Mouse (Mus musculus): ENCODE measurements around the gene 4921507P07Rik.
"Not testable (repeated sequence)": the region's sequence is repeated elsewhere in the genome, so short reads cannot be mapped to it uniquely, and the experiment has no call there.

4921507P07Rik gene

DNA sequence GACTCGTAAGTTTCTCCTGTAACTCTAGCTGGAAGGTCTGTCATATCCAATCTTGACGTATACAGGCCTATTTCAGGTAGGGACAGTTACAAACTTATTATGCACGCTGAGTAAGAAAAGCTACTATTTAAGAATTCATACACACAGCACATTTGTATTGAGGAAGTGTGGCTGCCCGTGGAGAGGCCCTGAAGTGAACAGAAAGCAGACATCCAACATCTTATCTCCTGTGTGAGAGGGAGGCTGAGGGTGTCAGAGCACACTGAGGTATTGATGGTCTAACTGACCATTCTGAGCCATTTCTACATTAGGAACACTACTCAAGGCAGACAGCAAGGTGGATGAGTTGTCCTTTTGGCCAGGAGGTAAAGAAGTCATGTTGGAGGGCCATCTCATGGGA lies 37.6 kb downstream of the 4921507P07Rik start:
- in situ Hi-C loops (cut with MboI, MseI): no loop called here

DNA sequence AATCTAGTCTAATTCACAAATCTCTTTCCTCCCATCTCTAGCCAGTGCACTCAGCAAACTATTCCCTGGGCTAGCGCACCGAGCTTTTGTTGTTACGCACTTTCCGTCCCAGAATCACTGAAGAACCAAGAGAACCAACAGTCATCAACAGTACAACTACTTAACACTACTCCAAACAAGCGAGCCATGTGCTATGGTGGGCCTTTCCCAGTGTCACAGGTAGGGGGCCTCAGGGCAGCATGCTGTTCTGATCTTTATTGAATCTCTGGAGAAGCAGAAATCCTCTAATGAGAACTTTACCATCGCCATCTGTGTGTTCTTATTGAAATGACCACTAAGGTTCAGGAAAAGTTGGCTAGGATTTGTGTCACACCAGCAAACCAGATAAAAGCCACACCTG lies 38.9 kb downstream of the 4921507P07Rik start:
- in situ Hi-C loops (cut with MboI, MseI): no loop called here

DNA sequence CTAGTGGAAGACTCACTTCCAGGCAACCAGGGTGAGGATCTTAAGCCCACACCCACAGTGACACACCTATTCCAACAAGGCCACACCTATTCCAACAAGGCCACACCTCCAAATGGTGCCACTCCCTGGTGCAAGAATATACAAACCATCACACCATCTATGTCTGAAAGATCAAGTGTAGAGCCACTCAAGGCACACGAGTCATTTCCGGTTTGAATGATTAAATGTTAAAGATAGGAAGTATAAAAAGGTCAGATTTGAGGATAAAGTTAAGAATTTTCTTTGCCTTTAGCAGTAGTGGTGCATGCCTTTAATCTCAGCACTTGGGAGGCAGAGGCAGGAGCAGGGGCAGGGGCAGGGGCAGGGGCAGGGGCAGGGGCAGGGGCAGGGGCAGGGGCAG lies 42.2 kb downstream of the 4921507P07Rik start:
- in situ Hi-C loops (cut with MboI, MseI): not testable (repeated sequence)

DNA sequence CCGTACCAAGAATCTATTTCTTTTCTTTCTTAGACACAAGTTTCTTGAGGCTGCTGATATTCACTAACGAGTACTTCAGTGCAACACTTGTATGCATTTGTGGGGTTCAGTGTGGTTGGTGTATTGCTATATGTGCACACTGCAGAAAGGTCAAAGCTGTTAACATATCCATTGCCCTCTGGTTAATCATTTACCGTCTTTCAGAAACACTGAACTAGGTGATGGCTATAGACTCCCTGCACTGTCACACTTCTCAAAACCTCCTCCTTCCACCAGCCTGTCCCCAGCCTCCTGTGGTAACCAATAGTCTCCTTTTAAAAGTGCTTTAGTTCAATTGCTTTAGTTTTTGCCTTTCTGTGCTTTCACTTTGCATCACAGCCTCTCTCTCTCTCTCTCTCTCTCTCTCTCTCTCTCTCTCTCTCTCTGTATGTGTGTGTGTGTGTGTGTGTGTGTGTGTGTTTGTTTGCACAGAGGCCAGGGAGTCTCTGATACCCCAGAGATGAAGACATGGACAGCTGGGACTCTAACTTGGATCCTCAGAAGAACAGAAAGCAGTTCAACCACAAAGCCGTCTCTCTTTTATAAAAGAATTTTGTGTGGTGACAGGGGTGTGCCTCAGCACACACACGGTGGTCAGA lies 43.4 kb downstream of the 4921507P07Rik start:
- in situ Hi-C loops (cut with MboI, MseI): no loop called here

DNA sequence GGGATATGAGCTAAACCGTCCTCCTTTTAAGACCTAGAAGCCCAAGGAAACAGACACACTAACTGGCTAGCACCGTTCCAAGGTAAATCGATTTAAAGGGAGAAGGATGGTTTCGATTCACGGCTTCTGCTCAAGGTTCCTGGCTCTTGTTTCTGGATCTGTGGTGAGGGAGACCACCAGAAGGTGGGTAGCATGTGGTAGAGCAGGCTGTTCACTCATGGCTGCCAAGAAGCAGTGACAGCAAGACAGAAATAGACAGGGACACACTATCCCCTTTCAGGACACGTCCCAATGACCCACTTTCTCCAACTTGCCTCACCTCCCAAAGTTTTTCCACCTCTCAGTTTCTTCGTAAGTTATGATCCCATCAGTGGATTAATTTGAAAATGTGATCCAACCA lies 46.6 kb downstream of the 4921507P07Rik start:
- in situ Hi-C loops (cut with MboI, MseI): no loop called here

DNA sequence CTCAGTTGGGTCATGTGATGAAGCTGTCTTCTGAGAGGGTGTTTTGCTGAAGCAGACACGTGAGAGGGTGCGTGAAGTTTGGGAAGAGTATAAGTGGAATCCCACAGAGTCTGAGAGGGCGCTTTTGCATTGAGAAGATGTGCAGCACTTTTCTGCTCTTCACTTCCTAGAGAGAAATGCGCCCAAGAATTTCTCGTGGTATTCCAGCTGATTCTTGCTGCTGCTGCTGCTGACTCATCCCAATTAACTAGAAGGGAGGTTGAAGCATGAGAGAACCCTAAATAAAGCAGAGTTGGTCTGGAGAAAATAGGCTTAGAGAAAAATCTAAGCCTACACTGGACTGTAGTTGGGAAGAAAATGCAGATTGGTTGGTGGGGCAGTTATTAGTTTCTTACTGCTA lies 47.4 kb downstream of the 4921507P07Rik start:
- in situ Hi-C loops (cut with MboI, MseI): no loop called here

DNA sequence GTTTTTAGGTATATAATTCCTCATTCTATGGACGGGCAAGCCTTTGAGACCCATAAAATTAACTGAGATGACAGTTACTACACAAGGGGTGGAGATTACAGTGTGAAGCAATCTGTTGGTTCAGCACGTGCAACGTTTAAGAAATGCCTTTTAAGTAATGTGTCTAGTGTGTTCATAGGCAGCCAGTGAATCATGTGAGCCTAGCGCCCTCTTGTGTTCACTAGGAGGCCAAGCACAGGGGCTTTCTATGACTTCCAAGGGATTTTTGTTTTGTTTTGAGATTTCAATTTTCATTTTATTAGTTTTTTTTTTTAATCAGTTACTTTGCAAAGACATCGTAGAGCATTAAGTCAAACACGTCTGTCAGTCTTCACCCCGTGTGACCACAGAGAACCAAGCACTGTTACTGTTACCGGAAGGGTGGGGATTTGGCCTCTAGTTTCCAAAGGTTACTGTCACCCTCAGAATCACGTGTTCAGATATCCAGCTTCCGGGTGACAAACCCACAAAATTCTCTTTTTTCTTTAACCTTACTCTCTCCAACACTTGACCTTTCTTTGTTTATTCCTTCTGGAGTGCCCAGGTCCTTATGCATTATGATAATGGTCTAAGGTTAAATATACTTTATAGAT lies 50.9 kb downstream of the 4921507P07Rik start:
- in situ Hi-C loops (cut with MboI, MseI): no loop called here

DNA sequence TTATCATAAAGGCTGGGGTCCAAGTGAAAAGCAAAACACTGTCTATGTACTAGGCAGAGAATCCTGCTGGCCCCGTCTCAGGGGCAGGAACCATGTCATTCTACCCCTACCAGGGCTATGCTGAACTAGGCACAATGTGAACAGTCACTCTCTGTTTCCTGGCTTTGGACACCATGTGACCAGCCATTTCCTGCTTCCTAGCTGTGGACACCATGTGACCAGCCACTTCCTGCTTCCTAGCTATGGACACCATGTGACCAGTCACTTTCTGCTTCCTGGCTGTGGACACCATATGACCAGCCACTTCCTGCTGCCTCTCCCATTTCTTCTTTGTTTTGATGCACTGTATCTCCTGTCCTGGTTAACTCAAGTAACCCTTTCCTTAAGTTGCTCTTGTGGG lies 53.9 kb downstream of the 4921507P07Rik start:
- in situ Hi-C loops (cut with MboI, MseI): no loop called here

DNA sequence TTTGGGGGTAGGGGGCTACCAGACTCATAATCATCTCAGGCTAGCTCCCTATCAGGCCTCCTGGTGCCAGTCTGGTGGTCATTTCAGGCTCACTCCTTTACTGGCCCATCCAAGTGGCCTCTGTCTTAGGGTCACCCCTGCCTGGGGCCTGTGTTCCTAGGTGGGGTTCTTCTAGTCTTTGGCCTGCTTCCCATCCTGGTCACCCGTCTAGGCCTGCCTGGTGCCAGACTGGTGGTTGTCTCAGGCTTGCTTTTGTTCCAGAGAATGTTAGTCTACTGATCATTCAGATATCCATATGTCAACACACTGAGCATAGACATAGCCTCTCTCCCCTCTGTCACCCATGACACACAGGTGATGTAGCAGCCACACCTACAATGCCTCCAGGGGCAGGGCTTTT lies 56.8 kb downstream of the 4921507P07Rik start:
- in situ Hi-C loops (cut with MboI, MseI): loop anchor here (5.0 kb wide), 1 partner anchor 237 kb away; no protein-coding TSS in a partner anchor

DNA sequence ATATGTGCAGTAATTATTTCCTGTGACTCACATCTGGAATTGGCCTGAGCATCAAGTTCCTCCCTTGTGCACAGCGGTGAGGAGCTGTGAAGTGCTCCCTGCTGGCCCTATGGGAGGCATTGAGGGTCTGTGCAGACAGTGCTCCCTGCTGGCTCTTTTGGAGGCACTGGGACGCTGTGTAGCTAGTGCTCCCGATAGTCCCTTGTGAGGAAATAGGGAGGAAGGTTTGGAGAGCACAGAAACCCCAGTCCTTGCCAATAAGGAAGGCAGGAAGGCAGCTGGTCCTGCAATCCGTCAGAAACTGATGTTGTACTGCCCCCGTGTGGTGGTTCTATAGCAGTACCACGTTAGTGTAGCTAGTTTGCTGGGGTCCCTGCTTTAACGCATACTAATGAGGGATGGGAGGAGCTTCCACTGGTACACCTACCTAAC lies 60.0 kb downstream of the 4921507P07Rik start:
- in situ Hi-C loops (cut with MboI, MseI): loop anchor here (5.0 kb wide), 1 partner anchor 234 kb away; no protein-coding TSS in a partner anchor

DNA sequence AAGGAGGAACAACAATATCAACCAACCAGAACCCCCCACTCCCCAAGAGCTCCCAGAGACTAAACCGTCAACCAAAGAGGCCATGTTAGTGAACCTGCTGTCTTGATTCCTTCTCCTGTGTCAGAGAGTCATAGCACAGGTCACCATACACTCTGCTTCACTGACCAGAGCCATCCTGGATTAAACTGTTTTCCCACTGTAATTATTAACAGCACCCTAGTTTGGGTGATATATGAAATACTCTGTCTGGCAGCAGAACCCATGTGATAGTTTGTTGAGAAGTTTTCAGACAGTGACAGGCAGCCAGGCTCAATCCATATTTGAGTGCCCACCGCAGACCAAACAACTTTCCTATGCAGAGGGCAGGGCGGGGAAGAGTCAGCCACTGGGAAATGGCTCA lies 61.1 kb downstream of the 4921507P07Rik start:
- in situ Hi-C loops (cut with MboI, MseI): loop anchor here (5.0 kb wide), 1 partner anchor 233 kb away; no protein-coding TSS in a partner anchor

DNA sequence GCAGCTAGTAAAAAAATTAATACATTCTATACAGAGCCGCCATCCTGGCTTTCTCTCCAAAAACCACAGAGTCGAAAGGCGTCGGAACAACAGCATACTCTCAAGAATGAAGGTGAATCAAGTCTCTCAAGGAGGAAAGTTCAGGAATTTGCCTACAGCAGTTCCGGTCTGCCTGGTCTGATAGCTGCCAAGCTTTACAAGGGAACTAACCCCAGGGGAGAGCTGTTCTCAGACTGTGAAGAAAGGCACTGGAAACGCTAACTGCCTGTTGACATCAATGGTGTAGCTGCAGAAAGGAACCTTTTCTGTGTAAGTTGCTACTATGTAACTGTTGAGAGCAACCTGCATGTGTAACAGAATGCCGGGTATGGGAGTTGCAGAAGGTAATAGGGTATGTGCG lies 64.5 kb downstream of the 4921507P07Rik start:
- in situ Hi-C loops (cut with MboI, MseI): no loop called here

DNA sequence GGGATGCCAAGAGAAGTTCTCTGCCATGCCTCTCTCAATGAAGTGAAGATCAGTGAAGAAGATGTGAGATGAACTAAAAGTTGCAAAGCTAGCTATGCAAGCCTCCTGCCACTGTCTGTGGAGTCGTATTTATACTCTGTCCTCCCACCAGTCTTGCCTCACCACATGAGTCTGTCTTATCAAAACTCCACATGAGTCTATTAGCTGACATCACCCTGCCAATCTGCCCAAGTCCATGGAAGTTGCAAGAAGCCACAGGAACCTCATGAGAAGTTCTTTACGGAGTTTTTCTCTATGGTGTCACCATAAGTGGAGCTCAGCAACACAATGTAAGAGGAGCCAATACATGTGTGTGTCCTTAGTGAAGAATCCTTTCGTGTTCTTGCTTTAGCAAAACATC lies 65.4 kb downstream of the 4921507P07Rik start:
- in situ Hi-C loops (cut with MboI, MseI): no loop called here

DNA sequence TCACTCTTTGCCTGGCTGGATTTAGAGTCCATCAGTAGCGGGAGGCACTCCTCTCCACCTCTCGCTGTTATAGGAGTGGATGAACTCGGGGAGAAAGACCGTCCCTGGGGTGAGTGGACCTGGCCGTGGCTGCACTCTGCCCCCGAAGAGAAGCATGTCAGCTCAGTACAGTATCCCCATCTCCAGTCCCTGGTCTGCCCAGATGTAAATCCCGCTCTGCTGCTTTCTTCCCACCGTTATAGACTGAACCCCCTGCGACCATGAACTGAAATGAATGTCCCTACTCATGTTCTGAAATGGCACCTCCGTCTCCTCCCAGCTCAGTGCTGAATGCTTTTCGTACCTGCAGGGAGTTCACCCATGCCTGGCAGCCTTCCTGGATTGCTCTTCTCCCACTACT lies 67.2 kb downstream of the 4921507P07Rik start:
- in situ Hi-C loops (cut with MboI, MseI): no loop called here

DNA sequence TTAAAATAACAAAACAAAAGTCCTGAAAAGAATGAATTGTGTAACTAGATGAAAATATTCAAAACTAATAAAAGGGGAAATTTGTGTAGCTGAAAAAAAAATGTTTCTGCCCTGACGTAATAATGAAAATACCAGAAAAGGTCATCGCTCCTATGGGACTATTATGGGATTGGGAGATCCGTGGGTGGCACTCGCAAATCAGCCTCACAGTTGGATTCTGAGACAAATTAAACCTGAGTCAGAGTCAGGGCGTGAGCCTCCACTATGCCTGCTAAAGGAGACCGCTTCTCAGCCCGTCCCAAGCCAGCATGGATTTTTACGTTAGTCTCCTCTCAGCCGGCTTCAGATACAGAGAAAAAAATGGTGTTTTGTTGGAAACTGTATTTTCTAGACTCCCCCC lies 69.0 kb downstream of the 4921507P07Rik start:
- in situ Hi-C loops (cut with MboI, MseI): no loop called here

DNA sequence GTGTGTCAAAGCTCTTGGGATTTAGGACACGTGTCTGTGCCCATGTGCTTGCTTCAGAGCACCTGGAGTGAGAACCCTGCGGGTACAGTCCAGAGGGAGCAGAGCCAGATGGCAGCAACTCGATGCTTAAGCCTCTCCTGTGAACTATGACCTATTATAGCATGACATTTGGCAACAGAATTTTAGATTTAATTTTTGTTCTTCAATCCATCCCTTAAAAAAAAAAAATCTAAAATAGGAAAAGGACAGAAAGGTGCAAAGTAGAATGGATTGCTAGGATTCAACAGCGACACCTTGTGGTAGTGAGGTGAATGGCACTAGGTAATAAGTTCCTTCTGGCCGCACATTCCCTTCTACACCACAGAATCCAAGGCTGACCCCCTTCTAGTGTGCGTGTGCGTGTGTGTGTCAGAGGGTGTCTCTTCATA lies 69.8 kb downstream of the 4921507P07Rik start:
- in situ Hi-C loops (cut with MboI, MseI): no loop called here

DNA sequence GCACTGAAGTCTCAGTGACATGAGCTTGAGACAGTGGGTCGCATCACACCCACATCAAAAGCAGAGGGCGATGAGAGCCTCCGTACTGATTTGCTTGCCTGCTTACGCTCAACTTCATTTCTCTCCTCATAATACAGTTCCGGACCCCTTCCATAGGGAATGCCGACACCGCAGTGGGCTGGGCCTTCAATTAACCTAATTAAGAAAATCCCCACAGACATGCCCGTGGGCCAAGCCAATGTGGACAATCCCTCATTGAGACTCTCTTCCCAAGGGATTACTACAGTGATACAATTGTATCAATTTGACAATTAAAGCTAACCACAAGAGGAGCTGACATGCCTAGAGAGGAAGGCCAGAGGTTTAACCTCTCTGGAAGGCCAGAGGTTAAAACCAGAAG lies 70.6 kb downstream of the 4921507P07Rik start:
- in situ Hi-C loops (cut with MboI, MseI): no loop called here

DNA sequence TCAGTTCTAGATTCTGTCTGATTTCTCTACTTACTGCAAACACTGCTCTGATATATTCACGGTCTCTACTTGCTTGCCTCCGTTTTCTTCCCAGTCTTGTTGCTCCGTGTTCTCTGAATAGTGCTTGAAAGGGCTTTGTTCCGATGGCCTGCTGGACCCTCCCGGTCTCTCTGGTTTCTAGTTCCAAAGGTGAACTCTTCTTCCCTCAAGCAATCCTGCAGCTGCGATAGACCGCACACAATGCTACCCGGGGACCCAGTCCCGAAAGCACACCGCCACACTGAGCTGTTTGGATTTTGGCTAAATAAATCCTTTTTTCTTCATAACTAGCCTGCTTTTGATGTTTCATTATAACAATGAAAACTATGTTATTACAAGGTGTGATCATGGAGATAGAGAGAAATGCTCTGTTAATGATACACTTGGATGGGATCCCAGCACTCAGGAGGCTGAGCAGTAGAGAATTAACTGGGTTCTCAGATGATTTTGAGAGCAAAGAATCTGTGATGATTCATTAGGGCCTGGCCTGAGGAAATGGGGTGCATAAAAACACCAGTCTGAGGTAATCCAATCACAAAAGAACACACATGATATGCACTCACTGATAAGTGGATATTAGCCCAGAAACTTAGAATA lies 72.1 kb downstream of the 4921507P07Rik start:
- in situ Hi-C loops (cut with MboI, MseI): no loop called here
